Mouse (Mus musculus) embryo, embryonic 10.5 days (tissue): ENCODE data around the gene Dnah5.

ENCODE experiments used
- DNase-seq: peaks from one replicate; pipeline ENCODE4 v3.0.0-alpha.2; 2015; ENCODE audit warnings: low spot score

Gene Dnah5

GRCm38 (mm10) chr15:28466591-28467247, 263.2 kb downstream of the Dnah5 start:
- DNase-seq = no peak

- DNase-seq = no peak
These were observed 270.3 kb downstream of the Dnah5 start for GRCm38 (mm10) chr15:28473749-28474390.

GRCm38 (mm10) chr15:28502820-28503219, 299.3 kb downstream of the Dnah5 start:
- peak; percentile 30 for DNase-seq

GRCm38 (mm10) chr15:28515176-28515575, 311.6 kb downstream of the Dnah5 start:
- DNase-seq = no peak
